12 mouse cellular contexts compared by ENCODE assay signal in genomic region chr6:37414576-37414975, GRCm38 (mm10). TPM values are rescaled to one million over a fixed set of nuclear protein-coding genes. Genes with fewer than 3 reads are reported as not detected.
DNase-seq lines count a peak whose midpoint lies in the region; ATAC-seq and TF ChIP-seq lines count a peak whose summit lies in the region.
"Had no signal": no experiment of that assay in that cellular context is flagged by ENCODE, and none has a peak within 500 bp of the region (broad histone marks: within the 10 kb centered on the region; RNA-seq: fewer than 3 reads in every experiment).

No protein-coding gene starts in this region.

- TF ChIP-seq CTCF in lung, embryonic 14.5 days (IDR thresholded peaks at IDR 0.05; ENCODE audit: low read depth) = no peak
- TF ChIP-seq CTCF in embryonic fibroblast, embryonic 13.5 days (IDR thresholded peaks at IDR 0.05; ENCODE audit: borderline replicate concordance, insufficient read depth, low read length) = no peak
- TF ChIP-seq CTCF in layer of hippocampus, adult 2 months (conservative IDR thresholded peaks at IDR 0.05) = no peak

- no peak for ATAC-seq in heart, embryonic 13.5 days (ENCODE audit: extremely low read depth, insufficient number of reproducible peaks, low FRiP score, low TSS enrichment)
- ATAC-seq in lung, embryonic 14.5 days (ENCODE audit: insufficient read depth) = no peak
- no peak for ATAC-seq in limb, embryonic 15.5 days (ENCODE audit: insufficient number of reproducible peaks, low FRiP score, low TSS enrichment, low read depth)

- H3K4me1 ChIP-seq in heart, embryonic 13.5 days = peaks cover 94% of the 10 kb centered on the region
- H3K4me1 ChIP-seq in lung, embryonic 14.5 days (ENCODE audit: insufficient read depth) = peaks cover 34% of the 10 kb centered on the region
- H3K4me1 ChIP-seq in embryonic fibroblast, embryonic 13.5 days (ENCODE audit: control insufficient read depth, insufficient read depth, low read length) = peaks cover 14% of the 10 kb centered on the region; the same call in 1 of the 2 replicates
- peaks cover 60% of the 10 kb centered on the region for H3K4me1 ChIP-seq in limb, embryonic 15.5 days

- H3K27me3 ChIP-seq in heart, embryonic 13.5 days (replicated peaks) = no peaks in the 10 kb centered on the region
- H3K27me3 ChIP-seq in lung, embryonic 14.5 days (ENCODE audit: insufficient read depth, low read length) = no peaks in the 10 kb centered on the region
- H3K27me3 ChIP-seq in limb, embryonic 15.5 days = no peaks in the 10 kb centered on the region
- H3K27me3 ChIP-seq: neural tube, embryonic 15.5 days had no signal

- H3K4me2 ChIP-seq in heart, embryonic 13.5 days = peak overlapping the region; percentile 35; the same call in 1 of the 2 replicates
- 0 out of 2 replicates have a peak overlapping the region, but pooled peaks have one; percentile 10 for H3K4me2 ChIP-seq in lung, embryonic 14.5 days
- no peak overlapping the region for H3K4me2 ChIP-seq in limb, embryonic 15.5 days
- H3K4me2 ChIP-seq: neural tube, embryonic 15.5 days had no signal

- H3K9me3 ChIP-seq in heart, embryonic 13.5 days = no peaks in the 10 kb centered on the region
- H3K9me3 ChIP-seq in lung, embryonic 14.5 days (ENCODE audit: low read depth, low read length) = no peaks in the 10 kb centered on the region
- no peaks in the 10 kb centered on the region for H3K9me3 ChIP-seq in limb, embryonic 15.5 days
- H3K9me3 ChIP-seq: neural tube, embryonic 15.5 days had no signal

- no peak overlapping the region for H3K4me3 ChIP-seq in heart, embryonic 13.5 days
- H3K4me3 ChIP-seq in lung, embryonic 14.5 days (ENCODE audit: low read depth, low read length) = no peak overlapping the region
- no peak overlapping the region for H3K4me3 ChIP-seq in embryonic fibroblast, embryonic 13.5 days (ENCODE audit: insufficient read depth, low read length)
- H3K4me3 ChIP-seq in limb, embryonic 15.5 days = no peak overlapping the region
- no peak overlapping the region for H3K4me3 ChIP-seq in layer of hippocampus, adult 2 months
- H3K4me3 ChIP-seq: neural tube, embryonic 15.5 days had no signal

- intact Hi-C loops in heart, postnatal 14 days (cut with DNase I) = no loop called here

- H3K27ac ChIP-seq in heart, embryonic 13.5 days (replicated peaks) = peak overlapping the region; percentile 98
- peak overlapping the region; percentile 92 for H3K27ac ChIP-seq in lung, embryonic 14.5 days (ENCODE audit: low read depth)
- H3K27ac ChIP-seq in embryonic fibroblast, embryonic 13.5 days (ENCODE audit: insufficient read depth, low read length) = peak overlapping the region; percentile 59
- H3K27ac ChIP-seq in limb, embryonic 15.5 days = peak overlapping the region; percentile 82
- H3K27ac ChIP-seq in layer of hippocampus, adult 2 months = no peak overlapping the region
- H3K27ac ChIP-seq: neural tube, embryonic 15.5 days had no signal

- TF ChIP-seq POLR2A in embryonic fibroblast, embryonic 13.5 days (IDR thresholded peaks at IDR 0.05; ENCODE audit: low read depth, low read length) = no peak

- 64% methylated on average over 10 of the region's 10 CpGs for WGBS in heart, embryonic 13.5 days
- WGBS in lung, embryonic 14.5 days = 62% methylated on average over 10 of the region's 10 CpGs
- WGBS in limb, embryonic 15.5 days = 80% methylated on average over 10 of the region's 10 CpGs

- H3K36me3 ChIP-seq in heart, embryonic 13.5 days = peaks cover 32% of the 10 kb centered on the region
- H3K36me3 ChIP-seq in lung, embryonic 14.5 days (ENCODE audit: insufficient read depth) = peaks cover 8% of the 10 kb centered on the region
- H3K36me3 ChIP-seq in limb, embryonic 15.5 days = peaks cover 4% of the 10 kb centered on the region; the same call in 1 of the 2 replicates
- H3K36me3 ChIP-seq: neural tube, embryonic 15.5 days had no signal

- H3K9ac ChIP-seq in heart, embryonic 13.5 days = peak overlapping the region; percentile 70
- no peak overlapping the region for H3K9ac ChIP-seq in lung, embryonic 14.5 days
- H3K9ac ChIP-seq in limb, embryonic 15.5 days = no peak overlapping the region
- H3K9ac ChIP-seq: neural tube, embryonic 15.5 days had no signal

- DNase-seq in heart, postnatal 14 days = no peak
- no peak for DNase-seq in lung, embryonic 14.5 days
- DNase-seq in lung, postnatal 36 days = no peak
- no peak for DNase-seq in frontal cortex, postnatal 36 days (ENCODE audit: low spot score in 2 of 2)
- no peak for DNase-seq in layer of hippocampus, adult 2 months (ENCODE audit: low spot score in 2 of 2)
- DNase-seq: adrenal gland, adult 8-10 months; cerebellum, adult 8-10 months; spleen, adult 18-20 months had no signal

RNA-seq across cellular contexts. Expression of gene Creb3l2, which starts 27.4 kb away (rescaled TPM):
- 29.9 and 30.1 TPM in 2 replicates for polyA plus RNA-seq in heart, embryonic 13.5 days (2015; fragmentation: Nextera tagmentation; extraction: Ambion mirVana)
- total RNA-seq in heart, postnatal 14 days (2021) = 10 to 100 TPM; 27.4 to 29.5 TPM
- polyA plus RNA-seq in lung, embryonic 14.5 days (2014; fragmentation: Nextera tagmentation; extraction: Ambion mirVana) = 33.1 and 35.6 TPM in 2 replicates
- polyA plus RNA-seq in embryonic fibroblast, embryonic 13.5 days (2011; ENCODE audit: insufficient read length, low read depth, missing spikeins) = 55.0 and 62.8 TPM in 2 replicates
- polyA plus RNA-seq in limb, embryonic 15.5 days (2015; fragmentation: Nextera tagmentation; extraction: Ambion mirVana) = 29.9 and 35.0 TPM in 2 replicates
- total RNA-seq in layer of hippocampus, adult 2 months (2021) = 1 to 10 TPM; 8.3 to 9.8 TPM
